Mouse (Mus musculus) T-helper 1 cell (primary cell): Measurements from ENCODE around the gene Ykt6.

ENCODE experiments used
- in situ Hi-C: fragments of 300-600 bp; cut with MboI, MseI; formaldehyde crosslinking; loops from one replicate; pipeline ENCODE4 v1.15.1; 2025; ENCODE audit warnings: high pct_unique_total_duplicates

Gene Ykt6

GRCm38 (mm10) chr11:5948546-5949250, 6.8 kb upstream of the Ykt6 start:
- in situ Hi-C loops = no loop called here

GRCm38 (mm10) chr11:5949586-5950352, 5.7 kb upstream of the Ykt6 start, which contains the start of gene Gck:
TSS of gene Gck (minus strand) at chr11:5950081.
- in situ Hi-C loops = no loop called here

GRCm38 (mm10) chr11:5952501-5952900, 3.0 kb upstream of the Ykt6 start:
- in situ Hi-C loops = no loop called here

- in situ Hi-C loops = no loop called here
Observed at GRCm38 (mm10) chr11:5953130-5953765, 2.2 kb upstream of the Ykt6 start.

GRCm38 (mm10) chr11:5954435-5954834, 1.1 kb upstream of the Ykt6 start:
- in situ Hi-C loops = no loop called here

- in situ Hi-C loops = no loop called here
Observed at GRCm38 (mm10) chr11:5954965-5955504, 458 bp upstream of the Ykt6 start.

- in situ Hi-C loops = no loop called here
Observed at GRCm38 (mm10) chr11:5960051-5960450, 4.6 kb downstream of the Ykt6 start.

- in situ Hi-C loops = no loop called here
Observed at GRCm38 (mm10) chr11:5965865-5966264, 10.4 kb downstream of the Ykt6 start.

- in situ Hi-C loops = no loop called here
Observed at GRCm38 (mm10) chr11:5966751-5967150, 11.3 kb downstream of the Ykt6 start.

GRCm38 (mm10) chr11:5968223-5968622, 12.7 kb downstream of the Ykt6 start:
- in situ Hi-C loops = no loop called here

- in situ Hi-C loops = no loop called here
Observed at GRCm38 (mm10) chr11:5971202-5971601, 15.7 kb downstream of the Ykt6 start.

- in situ Hi-C loops = no loop called here
Observed at GRCm38 (mm10) chr11:5973151-5973550, 17.7 kb downstream of the Ykt6 start.

- in situ Hi-C loops = no loop called here
Observed at GRCm38 (mm10) chr11:5974053-5974452, 18.6 kb downstream of the Ykt6 start.

- in situ Hi-C loops = no loop called here
Observed at GRCm38 (mm10) chr11:5975068-5975467, 19.6 kb downstream of the Ykt6 start.

GRCm38 (mm10) chr11:5976106-5976505, 20.6 kb downstream of the Ykt6 start:
- in situ Hi-C loops = no loop called here

GRCm38 (mm10) chr11:5979088-5979487, 23.6 kb downstream of the Ykt6 start:
- in situ Hi-C loops = no loop called here

- in situ Hi-C loops = loop anchor here (5.0 kb wide), 1 partner anchor 58 kb away; no protein-coding TSS in a partner anchor
Observed at GRCm38 (mm10) chr11:5980108-5980507, 24.6 kb downstream of the Ykt6 start.

GRCm38 (mm10) chr11:5980561-5980960, 25.1 kb downstream of the Ykt6 start:
- in situ Hi-C loops = loop anchor here (5.0 kb wide), 1 partner anchor 58 kb away; no protein-coding TSS in a partner anchor

- in situ Hi-C loops = loop anchor here (5.0 kb wide), 1 partner anchor 59 kb away; no protein-coding TSS in a partner anchor
Observed at GRCm38 (mm10) chr11:5981323-5981722, 25.8 kb downstream of the Ykt6 start.

- in situ Hi-C loops = loop anchor here (5.0 kb wide), 1 partner anchor 61 kb away; no protein-coding TSS in a partner anchor
Observed at GRCm38 (mm10) chr11:5983629-5984028, 28.1 kb downstream of the Ykt6 start.

GRCm38 (mm10) chr11:5988126-5988525, 32.6 kb downstream of the Ykt6 start:
- in situ Hi-C loops = loop anchor here (5.0 kb wide), 1 partner anchor 39 kb away; no protein-coding TSS in a partner anchor
